Mouse (Mus musculus): ENCODE data around the gene Tacc2. TPM values are rescaled to one million over a fixed set of nuclear protein-coding genes. Genes with fewer than 3 reads are reported as not detected.

The Tacc2 gene
- polyA plus RNA-seq, 1 experiment from 2014 or later: 35.2 TPM

DNA sequence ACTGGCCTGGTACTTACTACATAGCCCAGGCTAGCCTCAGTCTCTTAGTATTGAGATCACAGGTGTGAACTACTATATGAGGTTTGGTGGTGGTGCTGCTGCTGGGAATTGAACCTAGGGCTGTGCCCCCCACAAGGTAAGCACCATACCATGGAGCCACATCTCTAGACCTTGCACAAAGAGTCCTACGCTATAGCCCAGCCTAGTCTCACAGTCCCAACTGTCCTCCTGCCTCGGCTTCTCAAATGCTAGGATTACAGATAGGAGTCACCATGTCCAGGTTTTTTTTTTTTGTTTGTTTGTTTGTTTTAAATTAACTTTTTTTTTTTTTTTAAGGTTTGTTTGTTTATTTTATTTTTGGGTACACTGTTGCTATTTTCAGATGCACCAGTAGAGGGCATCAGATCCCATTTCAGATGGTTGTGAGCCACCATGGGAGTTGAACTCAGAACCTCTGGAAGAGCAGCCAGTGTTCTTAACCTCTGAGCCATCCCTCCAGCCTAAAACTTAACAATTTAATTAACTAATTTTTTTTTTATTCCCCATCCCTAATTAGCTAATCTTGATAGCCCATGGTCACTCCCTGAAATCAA is 157.1 kb downstream of the Tacc2 start:
- 92% methylated on average over 2 of the region's 2 CpGs for WGBS
- no peak overlapping the region for H3K27ac ChIP-seq (ENCODE audit: low read length)
- H3K4me3 ChIP-seq (ENCODE audit: low read depth, low read length): no peak overlapping the region
- H3K4me2 ChIP-seq (replicated peaks; ENCODE audit: low read depth, low read length): no peak overlapping the region
- no peak overlapping the region for H3K9ac ChIP-seq (replicated peaks; ENCODE audit: low read depth, low read length)
- H3K4me1 ChIP-seq (ENCODE audit: control insufficient read depth, insufficient read depth, low read length): no peaks in the 10 kb centered on the region
- no peak for ATAC-seq (ENCODE audit: insufficient number of reproducible peaks, insufficient read depth, low FRiP score, low read depth)
- peaks cover 21% of the 10 kb centered on the region for H3K36me3 ChIP-seq (ENCODE audit: control insufficient read depth, insufficient read depth, low read length)
- no peaks in the 10 kb centered on the region for H3K9me3 ChIP-seq (ENCODE audit: control insufficient read depth, low read depth, low read length)
- H3K27me3 ChIP-seq (ENCODE audit: control insufficient read depth, insufficient read depth, low read length): no peaks in the 10 kb centered on the region

DNA sequence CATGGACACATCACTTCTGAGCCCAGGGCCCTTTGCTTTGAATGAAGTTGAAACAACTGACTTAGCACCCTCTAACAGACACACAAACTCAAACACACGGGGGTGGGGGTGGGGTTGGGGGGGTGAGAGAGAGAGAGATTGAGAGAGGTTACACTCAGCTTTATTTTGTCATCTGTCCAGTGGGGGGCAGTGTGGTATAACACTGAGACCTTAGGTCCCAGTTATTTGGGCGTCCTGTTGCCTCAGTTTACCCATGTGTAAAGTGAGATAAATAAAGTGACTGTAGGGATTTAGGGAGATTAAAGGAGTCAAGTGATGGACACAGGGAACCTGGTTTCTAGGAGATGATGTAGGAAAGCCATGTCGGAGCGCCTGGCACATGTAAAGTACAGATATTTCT is 163.9 kb downstream of the Tacc2 start:
- 82% methylated on average over 4 of the region's 4 CpGs for WGBS
- H3K9ac ChIP-seq (replicated peaks; ENCODE audit: low read depth, low read length): no peak overlapping the region
- ATAC-seq (ENCODE audit: insufficient number of reproducible peaks, insufficient read depth, low FRiP score, low read depth): no peak
- peaks cover 32% of the 10 kb centered on the region; the same call in 1 of the 2 replicates for H3K36me3 ChIP-seq (ENCODE audit: control insufficient read depth, insufficient read depth, low read length)
- H3K4me3 ChIP-seq (ENCODE audit: low read depth, low read length): no peak overlapping the region
- no peaks in the 10 kb centered on the region for H3K9me3 ChIP-seq (ENCODE audit: control insufficient read depth, low read depth, low read length)
- H3K27me3 ChIP-seq (ENCODE audit: control insufficient read depth, insufficient read depth, low read length): no peaks in the 10 kb centered on the region
- no peak overlapping the region for H3K4me2 ChIP-seq (replicated peaks; ENCODE audit: low read depth, low read length)
- H3K4me1 ChIP-seq (ENCODE audit: control insufficient read depth, insufficient read depth, low read length): no peaks in the 10 kb centered on the region
- no peak overlapping the region for H3K27ac ChIP-seq (ENCODE audit: low read length)

DNA sequence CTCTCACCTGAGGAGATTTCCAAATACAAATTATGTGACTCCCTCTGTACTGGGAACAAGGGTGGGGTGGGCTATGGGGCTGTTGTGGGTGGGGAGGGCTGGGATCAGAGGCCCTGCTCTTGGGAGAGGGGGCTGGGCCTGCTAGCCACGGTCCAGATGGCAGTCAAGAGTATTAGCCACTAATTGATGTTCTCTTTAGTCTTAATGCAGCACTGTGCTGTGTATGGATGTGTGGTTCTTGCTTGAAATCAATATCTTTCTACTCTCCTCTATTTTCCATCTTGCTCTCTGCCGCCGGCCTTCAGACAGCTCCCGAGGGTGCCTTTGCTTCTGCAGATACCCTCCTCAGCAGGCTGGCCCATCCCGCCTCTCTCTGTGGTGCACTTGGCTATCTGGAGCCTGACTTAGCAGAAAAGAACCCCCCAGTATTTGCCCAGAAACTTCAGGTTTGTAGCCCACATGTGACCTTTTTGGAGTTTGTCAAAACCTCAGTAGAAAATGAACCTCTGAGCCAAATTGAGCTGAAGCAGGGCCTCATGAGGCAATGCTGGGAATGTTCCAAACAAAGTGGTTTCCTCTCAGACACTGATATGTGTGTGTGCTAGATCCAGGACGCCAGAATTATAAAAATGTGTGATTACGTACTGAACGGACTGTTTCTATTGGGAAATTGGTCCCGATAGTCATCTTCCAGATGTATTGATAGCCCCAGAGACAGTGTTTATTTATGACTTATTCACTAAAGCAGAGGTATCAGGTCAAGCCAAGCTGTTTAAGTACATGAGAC is 166.2 kb downstream of the Tacc2 start:
- H3K27ac ChIP-seq (ENCODE audit: low read length): no peak overlapping the region
- ATAC-seq (ENCODE audit: insufficient number of reproducible peaks, insufficient read depth, low FRiP score, low read depth): no peak
- H3K4me1 ChIP-seq (ENCODE audit: control insufficient read depth, insufficient read depth, low read length): no peaks in the 10 kb centered on the region
- H3K9ac ChIP-seq (replicated peaks; ENCODE audit: low read depth, low read length): no peak overlapping the region
- peaks cover 35% of the 10 kb centered on the region; the same call in 1 of the 2 replicates for H3K36me3 ChIP-seq (ENCODE audit: control insufficient read depth, insufficient read depth, low read length)
- no peaks in the 10 kb centered on the region for H3K27me3 ChIP-seq (ENCODE audit: control insufficient read depth, insufficient read depth, low read length)
- no peak overlapping the region for H3K4me3 ChIP-seq (ENCODE audit: low read depth, low read length)
- H3K9me3 ChIP-seq (ENCODE audit: control insufficient read depth, low read depth, low read length): no peaks in the 10 kb centered on the region
- WGBS: 80% methylated on average over 9 of the region's 9 CpGs
- H3K4me2 ChIP-seq (replicated peaks; ENCODE audit: low read depth, low read length): no peak overlapping the region

DNA sequence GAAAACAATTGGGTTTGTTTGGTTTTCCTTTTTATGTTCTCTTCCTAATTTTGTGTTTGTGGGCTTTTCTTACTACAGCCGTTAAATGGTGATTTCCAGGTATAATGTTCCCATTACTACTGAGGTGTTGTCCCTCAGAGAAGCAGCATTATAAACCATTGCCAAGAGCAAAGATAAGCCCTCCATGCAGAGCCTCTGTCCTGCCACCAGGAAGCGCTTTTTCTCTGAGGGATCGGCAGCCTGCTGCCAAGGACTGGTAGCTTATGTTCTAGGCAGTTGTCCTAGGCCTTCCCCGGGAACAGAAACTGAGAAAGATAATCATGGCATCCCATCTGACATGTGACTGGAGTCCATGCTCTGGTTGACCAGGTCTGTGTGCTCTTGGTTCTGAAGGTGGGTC is 171.9 kb downstream of the Tacc2 start:
- H3K27me3 ChIP-seq (ENCODE audit: control insufficient read depth, insufficient read depth, low read length): no peaks in the 10 kb centered on the region
- H3K9ac ChIP-seq (replicated peaks; ENCODE audit: low read depth, low read length): no peak overlapping the region
- WGBS: 95% methylated on average over 4 of the region's 4 CpGs
- no peak overlapping the region for H3K27ac ChIP-seq (ENCODE audit: low read length)
- no peak overlapping the region for H3K4me2 ChIP-seq (replicated peaks; ENCODE audit: low read depth, low read length)
- H3K9me3 ChIP-seq (ENCODE audit: control insufficient read depth, low read depth, low read length): no peaks in the 10 kb centered on the region
- H3K36me3 ChIP-seq (ENCODE audit: control insufficient read depth, insufficient read depth, low read length): peaks cover 24% of the 10 kb centered on the region
- no peak overlapping the region for H3K4me3 ChIP-seq (ENCODE audit: low read depth, low read length)
- no peak for ATAC-seq (ENCODE audit: insufficient number of reproducible peaks, insufficient read depth, low FRiP score, low read depth)
- H3K4me1 ChIP-seq (ENCODE audit: control insufficient read depth, insufficient read depth, low read length): no peaks in the 10 kb centered on the region

DNA sequence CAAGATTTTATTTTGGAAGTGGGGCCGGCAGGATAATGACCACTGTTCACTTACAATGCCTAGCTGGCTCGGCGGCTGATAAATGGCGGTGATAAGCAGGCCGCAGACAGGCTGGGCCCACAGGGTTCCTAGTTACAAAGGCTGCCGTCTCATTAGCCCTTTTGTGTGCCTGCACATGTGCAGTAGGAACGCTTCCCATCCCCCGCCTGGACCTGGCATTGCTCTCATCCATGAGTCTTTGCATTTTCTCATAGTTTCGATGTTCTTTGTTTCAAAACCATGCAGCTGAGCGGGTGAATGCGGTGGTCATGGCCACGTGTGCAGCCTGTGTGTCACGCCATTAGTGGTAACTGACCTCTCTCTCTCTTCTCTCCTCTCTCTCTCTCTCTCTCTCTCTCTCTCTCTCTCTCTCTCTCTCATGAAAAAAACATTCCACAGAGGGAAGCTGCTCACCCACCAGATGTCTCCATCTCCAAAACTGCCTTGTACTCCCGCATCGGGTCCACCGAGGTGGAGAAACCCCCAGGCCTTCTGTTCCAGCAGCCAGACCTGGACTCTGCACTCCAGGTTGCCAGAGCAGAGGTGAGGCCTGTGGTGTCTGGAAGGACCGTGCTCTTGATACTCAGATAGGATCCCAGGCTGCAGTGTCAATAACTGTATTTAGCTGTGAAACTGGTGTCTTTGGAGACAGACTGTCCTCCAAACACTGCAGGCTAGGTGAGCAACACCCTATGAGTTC is 173.7 kb downstream of the Tacc2 start:
- Histone ChIP-seq H3K4me2 (replicated peaks; ENCODE audit: low read depth, low read length) (no peak overlapping the region), H3K27ac (ENCODE audit: low read length) (no peak overlapping the region; the same call in 1 of the 2 replicates), H3K4me1 (ENCODE audit: control insufficient read depth, insufficient read depth, low read length) (no peaks in the 10 kb centered on the region), H3K27me3 (ENCODE audit: control insufficient read depth, insufficient read depth, low read length) (no peaks in the 10 kb centered on the region), H3K9me3 (ENCODE audit: control insufficient read depth, low read depth, low read length) (no peaks in the 10 kb centered on the region), H3K4me3 (ENCODE audit: low read depth, low read length) (no peak overlapping the region), H3K36me3 (ENCODE audit: control insufficient read depth, insufficient read depth, low read length) (peaks cover 19% of the 10 kb centered on the region), H3K9ac (replicated peaks; ENCODE audit: low read depth, low read length) (no peak overlapping the region)
- no peak for ATAC-seq (ENCODE audit: insufficient number of reproducible peaks, insufficient read depth, low FRiP score, low read depth)
- 50% methylated on average over 17 of the region's 17 CpGs for WGBS

DNA sequence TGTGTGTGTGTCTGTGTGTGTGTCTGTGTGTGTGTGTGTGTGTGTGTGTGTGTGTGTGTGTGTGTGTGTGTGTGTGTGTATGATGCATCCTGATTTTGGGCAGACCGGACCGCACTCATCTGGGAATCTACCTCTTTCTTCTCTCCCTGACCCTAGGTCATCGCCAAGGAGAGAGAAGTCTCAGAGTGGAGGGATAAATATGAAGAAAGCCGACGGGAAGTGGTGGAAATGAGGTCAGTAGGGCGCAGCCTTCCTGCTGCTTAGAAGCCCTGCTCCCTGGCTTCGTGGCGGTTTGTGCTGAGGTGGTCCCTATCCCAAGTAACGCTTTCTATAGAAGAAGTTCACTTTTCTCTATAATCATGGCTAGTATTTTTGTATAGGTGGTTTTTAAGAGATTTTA is 174.4 kb downstream of the Tacc2 start:
- Histone ChIP-seq H3K9ac (replicated peaks; ENCODE audit: low read depth, low read length) (no peak overlapping the region), H3K4me2 (replicated peaks; ENCODE audit: low read depth, low read length) (no peak overlapping the region), H3K27ac (ENCODE audit: low read length) (no peak overlapping the region), H3K4me1 (ENCODE audit: control insufficient read depth, insufficient read depth, low read length) (no peaks in the 10 kb centered on the region), H3K9me3 (ENCODE audit: control insufficient read depth, low read depth, low read length) (no peaks in the 10 kb centered on the region), H3K4me3 (ENCODE audit: low read depth, low read length) (no peak overlapping the region), H3K36me3 (ENCODE audit: control insufficient read depth, insufficient read depth, low read length) (peaks cover 14% of the 10 kb centered on the region), H3K27me3 (ENCODE audit: control insufficient read depth, insufficient read depth, low read length) (no peaks in the 10 kb centered on the region)
- ATAC-seq (ENCODE audit: insufficient number of reproducible peaks, insufficient read depth, low FRiP score, low read depth): no peak
- WGBS: 64% methylated on average over 9 of the region's 9 CpGs

DNA sequence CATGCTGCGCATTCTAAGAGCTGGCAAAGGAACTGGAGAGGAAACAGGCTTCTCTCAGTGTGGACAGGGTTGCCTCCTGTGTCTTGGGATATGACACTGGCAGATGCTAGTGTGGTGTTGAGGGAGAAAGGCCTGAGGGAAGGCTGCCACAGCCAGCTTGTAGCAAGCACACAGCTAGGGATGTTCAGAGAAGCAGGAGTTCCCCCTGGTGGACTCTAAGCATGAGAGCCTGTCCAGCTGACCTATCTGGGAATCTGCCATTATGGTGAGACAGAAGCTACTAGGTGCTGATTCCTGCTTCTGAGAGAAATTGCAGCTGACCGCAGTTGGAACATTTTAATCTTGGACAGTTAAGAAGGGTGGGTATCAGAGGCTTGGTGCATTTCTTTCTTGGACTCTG is 177.6 kb downstream of the Tacc2 start:
- Histone ChIP-seq H3K27ac (ENCODE audit: low read length) (no peak overlapping the region), H3K27me3 (ENCODE audit: control insufficient read depth, insufficient read depth, low read length) (no peaks in the 10 kb centered on the region), H3K4me3 (ENCODE audit: low read depth, low read length) (no peak overlapping the region), H3K36me3 (ENCODE audit: control insufficient read depth, insufficient read depth, low read length) (peaks cover 22% of the 10 kb centered on the region; the same call in 1 of the 2 replicates), H3K4me1 (ENCODE audit: control insufficient read depth, insufficient read depth, low read length) (no peaks in the 10 kb centered on the region), H3K9me3 (ENCODE audit: control insufficient read depth, low read depth, low read length) (no peaks in the 10 kb centered on the region), H3K4me2 (replicated peaks; ENCODE audit: low read depth, low read length) (no peak overlapping the region), H3K9ac (replicated peaks; ENCODE audit: low read depth, low read length) (no peak overlapping the region)
- 90% methylated on average over 2 of the region's 2 CpGs for WGBS
- ATAC-seq (ENCODE audit: insufficient number of reproducible peaks, insufficient read depth, low FRiP score, low read depth): no peak

DNA sequence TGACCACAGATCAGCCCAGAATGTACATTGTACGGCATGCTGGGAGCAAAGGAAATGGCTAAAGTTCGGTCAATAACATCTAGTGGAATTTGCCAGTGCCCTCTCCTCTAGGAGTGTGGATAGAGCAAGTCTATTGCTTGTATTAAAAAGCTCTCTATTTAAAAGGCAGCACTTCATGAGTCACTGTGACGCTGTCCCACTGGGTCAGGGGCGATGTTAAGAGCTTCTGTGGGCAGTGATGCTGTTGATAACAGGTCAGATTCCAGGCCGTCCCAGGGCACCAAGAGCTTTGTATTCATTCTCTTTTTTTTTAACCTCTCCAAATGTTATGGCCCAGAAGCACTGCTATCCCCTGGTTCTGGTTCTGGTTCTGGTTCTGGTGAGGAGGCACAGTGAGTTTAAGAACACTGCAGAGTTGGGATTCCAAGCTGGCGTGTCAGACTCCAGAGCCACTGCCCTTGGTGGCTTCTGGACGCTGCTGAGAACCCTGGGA is 179.2 kb downstream of the Tacc2 start:
- H3K36me3 ChIP-seq (ENCODE audit: control insufficient read depth, insufficient read depth, low read length): peaks cover 22% of the 10 kb centered on the region; the same call in 1 of the 2 replicates
- no peak overlapping the region for H3K4me2 ChIP-seq (replicated peaks; ENCODE audit: low read depth, low read length)
- H3K27ac ChIP-seq (ENCODE audit: low read length): no peak overlapping the region
- ATAC-seq (ENCODE audit: insufficient number of reproducible peaks, insufficient read depth, low FRiP score, low read depth): no peak
- H3K27me3 ChIP-seq (ENCODE audit: control insufficient read depth, insufficient read depth, low read length): no peaks in the 10 kb centered on the region
- H3K9ac ChIP-seq (replicated peaks; ENCODE audit: low read depth, low read length): no peak overlapping the region
- H3K9me3 ChIP-seq (ENCODE audit: control insufficient read depth, low read depth, low read length): no peaks in the 10 kb centered on the region
- no peak overlapping the region for H3K4me3 ChIP-seq (ENCODE audit: low read depth, low read length)
- WGBS: 79% methylated on average over 7 of the region's 7 CpGs
- no peaks in the 10 kb centered on the region for H3K4me1 ChIP-seq (ENCODE audit: control insufficient read depth, insufficient read depth, low read length)

Measured in stomach, embryonic 14.5 days (tissue).